Mouse (Mus musculus) lung, adult 18-20 months (tissue): ENCODE measurements around the gene Thsd4.

ENCODE experiments used
- DNase-seq, 2 experiments: peaks; one replicate each; pipeline ENCODE4 v3.0.0; 2022; ENCODE audit warnings: mixed read lengths in 2 of 2

Thsd4 gene

DNA sequence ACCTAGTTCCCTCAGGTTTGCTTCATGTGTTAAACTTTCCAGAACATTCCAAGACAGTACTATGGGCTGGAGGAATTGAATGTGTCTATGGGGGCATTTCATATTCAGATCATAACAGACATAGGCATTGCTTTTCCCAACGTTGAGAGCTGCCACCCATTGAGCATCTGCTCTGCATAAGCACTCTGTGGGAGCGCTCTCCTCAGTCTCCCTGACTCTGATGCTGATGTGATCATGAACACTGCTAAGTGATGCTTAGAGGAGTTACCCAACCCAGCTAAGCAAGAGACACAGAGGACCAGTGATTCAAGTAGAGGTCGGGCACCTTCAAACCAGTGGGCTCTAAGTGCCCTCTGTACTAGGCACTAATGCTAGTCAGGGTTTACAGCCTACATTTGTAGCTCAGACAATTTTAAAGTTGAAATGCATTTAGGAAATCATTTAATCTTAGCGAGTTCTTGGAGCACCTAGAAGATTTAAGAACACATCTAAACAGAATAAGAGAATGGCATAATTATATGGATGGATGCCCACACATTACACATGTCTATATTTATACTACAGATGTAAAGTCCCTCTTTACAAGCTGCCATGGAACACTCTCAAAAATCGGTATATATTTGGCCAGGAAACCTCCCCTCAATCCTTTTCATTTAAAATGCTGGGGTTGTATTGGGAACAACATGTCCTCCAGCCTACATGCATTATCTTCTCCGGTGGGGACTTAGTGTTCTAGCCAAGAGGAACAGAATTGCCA is 392.4 kb downstream of the Thsd4 start:
- no peak for DNase-seq

DNA sequence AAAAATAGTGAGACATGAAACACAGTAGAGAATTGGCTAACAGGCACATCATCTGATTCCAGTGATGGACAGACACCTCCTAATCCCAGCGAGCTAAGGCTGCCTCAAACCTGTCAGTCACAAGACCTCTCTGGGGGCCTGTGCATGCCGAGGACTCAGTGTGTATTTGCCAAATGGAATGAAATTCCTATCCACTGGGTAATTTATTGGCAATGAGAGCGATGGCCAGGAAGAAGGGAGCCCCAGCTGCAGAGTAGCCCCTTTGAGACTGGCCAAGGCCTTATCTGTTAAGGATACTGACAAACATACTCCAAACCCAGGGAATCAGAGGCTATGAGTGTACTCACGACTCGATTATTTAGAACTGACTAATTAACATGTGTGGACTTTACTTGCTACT is 394.9 kb downstream of the Thsd4 start:
- no peak for DNase-seq

DNA sequence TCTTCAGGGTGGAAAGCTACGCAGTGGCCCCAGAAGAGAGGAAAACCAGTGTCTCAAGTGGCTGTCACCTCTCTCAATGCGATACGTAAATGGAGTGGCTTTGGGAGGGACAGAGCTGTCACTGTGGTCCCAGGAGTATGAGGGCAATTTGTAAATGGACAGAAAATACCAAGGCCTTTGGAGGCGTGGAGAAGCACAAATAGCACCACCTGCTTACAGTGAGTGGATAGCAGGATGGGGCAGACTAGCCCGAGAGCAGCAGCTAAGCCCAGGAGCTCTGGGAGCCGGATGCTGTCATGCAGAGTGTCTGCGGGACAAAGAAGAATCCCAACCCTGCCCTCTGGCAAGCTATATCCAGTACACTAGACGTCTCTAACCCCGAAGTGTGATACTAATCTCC is 397.7 kb downstream of the Thsd4 start:
- DNase-seq = no peak

DNA sequence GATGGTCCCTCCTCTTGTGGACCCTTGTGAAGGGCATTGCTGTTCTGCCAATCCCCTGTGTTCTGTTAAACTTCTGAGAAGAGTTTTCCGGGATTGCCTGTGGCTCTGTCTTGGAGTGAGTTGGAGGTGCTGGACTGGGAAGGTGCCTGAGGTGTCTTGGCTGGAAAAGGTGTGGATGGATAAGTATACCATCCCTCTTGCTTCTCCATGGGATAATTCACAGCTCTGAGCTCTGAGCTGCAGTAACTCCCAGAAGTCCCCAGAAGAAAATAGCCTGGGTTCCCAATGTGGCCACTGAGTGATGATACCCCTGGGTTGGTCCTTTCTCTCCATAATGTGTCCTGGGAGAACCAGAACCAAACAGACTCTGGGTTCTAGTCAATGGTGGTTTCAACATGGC is 398.8 kb downstream of the Thsd4 start:
- DNase-seq = no peak

DNA sequence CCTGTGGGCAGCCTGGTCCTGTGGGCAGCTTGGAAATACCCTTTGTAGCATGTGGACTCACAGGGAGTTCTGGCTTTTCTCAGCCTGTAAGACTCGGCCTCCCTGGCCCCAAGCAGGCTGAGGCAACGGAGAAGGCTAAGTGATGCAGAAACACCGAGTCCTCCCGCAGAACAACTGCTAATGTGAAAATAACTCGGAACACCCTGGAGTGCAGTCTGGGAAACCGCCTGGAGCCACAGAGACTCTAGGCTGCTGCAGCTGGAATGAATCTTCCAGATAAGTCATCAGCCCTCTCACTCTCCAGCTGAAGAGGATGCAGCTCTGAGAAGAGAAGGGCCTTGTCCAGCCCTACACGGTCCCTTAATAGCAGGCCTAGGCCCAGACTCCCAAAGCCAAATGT is 402.0 kb downstream of the Thsd4 start:
- peak in 1 of 2 experiments; percentile 6 for DNase-seq

DNA sequence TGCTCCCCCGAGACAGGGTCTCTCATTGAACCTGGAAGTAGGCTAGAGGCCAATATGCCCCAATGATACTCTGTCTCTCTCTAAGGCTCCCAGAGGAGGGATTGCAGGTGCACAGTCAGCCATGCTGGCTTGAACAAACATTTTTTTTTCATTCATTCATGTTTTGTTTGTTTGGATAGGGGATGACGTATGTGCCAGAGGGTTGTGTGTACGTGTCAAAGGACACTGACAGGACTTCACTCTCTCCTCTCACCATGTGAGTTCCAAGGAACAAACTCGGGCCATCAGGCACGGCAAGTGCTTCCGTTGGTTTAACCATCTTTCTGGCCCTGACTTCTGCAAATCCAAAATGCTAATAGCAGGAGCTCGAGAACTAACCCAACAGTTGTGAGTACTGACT is 404.0 kb downstream of the Thsd4 start:
- DNase-seq = no peak

DNA sequence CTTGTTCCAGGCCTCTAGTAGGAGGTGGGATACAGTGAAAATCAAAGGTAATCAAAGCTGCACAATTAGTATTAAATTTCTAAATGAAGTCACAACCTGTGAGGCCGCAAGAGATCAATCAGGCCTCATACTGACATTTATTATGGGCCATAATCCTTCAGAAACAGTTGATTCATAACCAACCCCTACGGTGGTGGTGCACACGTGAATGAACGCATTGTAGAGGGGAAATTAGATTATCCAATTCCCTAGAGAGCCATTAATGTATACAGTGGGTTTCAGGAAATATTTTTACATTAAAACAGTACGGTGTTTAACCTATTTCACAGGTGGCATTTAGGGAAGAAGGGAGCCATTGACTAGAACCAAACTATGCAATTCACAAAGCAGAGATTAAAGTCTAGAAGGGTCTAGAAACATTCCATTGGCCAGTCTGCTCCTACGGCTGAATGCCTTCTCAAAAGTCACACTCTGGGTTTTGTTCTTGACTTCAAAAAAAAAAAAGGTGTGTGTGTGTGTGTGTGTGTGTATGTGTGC is 406.1 kb downstream of the Thsd4 start:
- no peak for DNase-seq

DNA sequence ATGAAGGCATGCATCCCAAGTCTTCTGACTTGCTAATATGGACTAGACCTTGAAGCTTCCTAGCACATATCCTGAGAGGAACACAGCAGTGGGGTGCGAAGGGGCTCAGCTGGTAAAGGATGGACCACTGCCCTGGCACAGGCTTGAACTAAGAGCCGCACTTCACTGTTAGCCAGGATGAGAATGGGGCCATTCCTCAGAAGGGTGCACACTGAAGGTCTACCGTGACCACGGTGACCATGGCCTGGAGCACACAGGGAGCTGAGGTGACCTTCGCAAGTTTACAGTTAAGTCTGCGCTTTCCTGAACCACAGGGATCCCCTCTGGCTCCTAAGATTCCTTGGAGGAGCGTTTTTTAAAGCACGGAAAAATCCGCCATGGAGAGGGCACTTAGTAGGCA is 406.5 kb downstream of the Thsd4 start:
- DNase-seq = no peak

DNA sequence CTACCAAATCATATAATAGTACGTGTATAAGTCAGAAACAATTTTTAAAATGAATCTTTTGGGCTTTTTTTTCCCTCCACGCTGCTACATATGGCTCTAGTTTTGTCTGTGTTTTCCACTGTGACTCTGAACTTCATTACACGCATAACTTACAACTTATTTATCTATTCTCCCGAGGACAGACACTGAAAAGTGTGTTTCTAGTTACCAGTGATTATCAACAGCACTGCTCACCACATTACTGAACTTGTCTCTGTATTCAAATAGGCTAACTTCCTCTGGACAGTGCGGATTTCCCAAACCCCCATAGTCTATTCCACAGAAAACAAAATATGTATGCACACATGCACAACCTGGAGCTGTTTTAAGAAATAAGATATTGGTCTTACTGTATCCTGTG is 411.6 kb downstream of the Thsd4 start:
- DNase-seq = no peak

DNA sequence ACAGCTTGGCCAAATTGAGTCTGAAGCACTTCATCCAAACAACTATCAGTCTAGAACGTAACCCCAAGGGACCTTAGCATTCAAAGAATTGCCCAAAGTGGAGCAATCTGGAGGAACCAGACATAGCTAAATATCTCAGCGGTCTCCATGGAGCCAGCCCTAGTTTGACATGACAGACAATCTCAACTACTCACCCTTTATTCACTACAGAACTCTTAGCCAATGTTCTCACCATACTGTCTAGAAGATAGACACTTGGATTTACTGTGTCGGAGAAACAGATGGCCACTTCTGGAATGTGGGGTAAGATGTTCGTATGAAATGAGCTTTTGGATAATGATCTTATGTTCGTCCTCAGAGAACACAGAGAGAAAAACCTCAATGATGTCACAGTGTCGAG is 415.2 kb downstream of the Thsd4 start:
- no peak for DNase-seq

DNA sequence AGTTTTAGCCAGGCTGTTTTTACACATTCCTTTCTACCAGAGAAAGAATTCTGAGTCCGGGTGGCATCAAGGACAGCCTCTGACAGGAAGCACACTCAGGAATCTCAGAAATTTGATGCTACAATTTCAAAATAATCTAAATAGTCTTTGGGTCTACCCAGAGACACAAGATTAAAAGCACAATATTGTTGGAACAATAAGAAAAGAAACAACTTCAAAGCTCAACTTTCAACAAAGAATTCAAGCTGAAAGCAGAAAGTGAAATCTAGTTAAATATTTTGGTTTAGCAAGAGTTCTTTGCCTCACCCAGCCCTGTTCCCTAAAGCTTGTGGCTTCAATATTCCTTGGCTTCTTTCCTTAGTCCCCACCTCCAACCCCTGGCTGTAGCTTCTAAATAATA is 415.7 kb downstream of the Thsd4 start:
- DNase-seq = no peak

DNA sequence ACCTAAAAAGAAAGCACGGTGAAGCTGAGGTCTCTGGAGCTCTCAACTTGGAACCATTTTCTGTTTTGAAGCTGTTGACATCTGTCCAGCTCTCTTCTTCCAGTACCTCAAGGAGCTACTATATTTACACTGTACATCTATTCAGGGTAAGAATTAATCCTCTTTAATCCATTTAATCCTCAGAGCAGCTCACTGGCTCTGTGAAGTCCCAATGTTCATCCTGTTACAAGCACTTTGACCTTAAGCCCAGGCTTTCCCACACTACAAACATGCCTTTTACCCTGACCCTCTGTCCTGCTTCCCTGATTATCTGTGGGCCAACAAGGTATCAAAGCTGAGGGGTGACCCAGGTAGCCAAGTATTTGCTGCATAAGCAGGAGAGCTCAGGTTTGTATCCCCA is 427.6 kb downstream of the Thsd4 start:
- no peak for DNase-seq

DNA sequence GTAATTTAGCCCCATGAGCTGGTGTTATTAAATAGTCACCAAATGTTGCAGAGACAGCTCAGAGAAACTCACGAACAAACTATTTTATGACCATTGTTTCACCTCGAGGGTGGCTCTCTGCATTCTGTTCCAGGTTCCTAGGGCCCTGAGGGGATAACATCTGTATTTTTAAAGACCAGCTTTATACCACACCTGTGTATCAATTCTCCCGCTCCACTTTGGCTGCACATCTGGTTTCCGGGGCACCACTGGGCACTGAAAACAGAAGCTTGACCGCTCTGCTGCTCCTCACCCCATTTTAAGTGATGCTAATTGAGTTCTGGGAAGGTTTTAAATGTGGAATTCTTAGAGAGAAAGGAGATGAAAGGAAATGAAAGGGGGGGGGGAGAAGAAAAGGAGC is 429.4 kb downstream of the Thsd4 start:
- no peak for DNase-seq

DNA sequence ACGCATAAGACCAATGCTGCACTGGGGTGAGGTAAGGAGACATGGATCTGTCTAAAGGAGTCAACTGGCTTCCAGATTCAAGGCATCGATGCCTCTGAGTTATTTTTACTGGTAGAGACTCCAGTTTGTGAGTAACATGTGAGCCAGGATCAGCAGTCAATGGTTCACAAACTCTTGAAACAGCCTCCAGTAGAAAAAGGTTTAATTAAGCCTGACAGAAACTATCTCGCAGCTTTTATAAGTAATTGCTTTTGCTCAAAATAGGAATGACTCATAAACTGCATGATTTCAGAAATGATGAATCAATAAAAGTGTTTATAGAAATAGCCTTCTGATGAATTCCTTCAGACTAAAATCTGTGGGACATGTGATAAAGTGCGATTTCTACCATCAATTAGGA is 432.4 kb downstream of the Thsd4 start:
- no peak for DNase-seq

DNA sequence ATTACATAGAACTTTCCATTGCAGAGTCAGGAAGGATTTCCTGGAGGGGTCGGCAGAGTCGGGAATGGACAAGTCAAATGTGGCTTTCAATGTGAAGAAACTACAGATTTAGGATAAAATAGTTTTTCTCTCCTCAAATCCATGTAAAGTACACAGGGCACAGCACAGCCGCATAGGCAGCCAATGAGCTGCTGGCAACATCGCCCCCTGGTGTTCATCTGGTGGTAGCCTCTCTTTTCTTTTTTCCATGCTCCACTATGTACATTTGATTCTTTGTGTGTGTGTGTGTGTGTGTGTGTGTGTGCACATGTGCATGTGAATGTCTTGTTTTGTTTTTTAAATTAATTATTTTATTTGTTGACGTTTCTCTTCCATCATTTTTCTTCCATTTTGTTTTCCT is 433.7 kb downstream of the Thsd4 start:
- peak in 1 of 2 experiments; percentile 19 for DNase-seq

DNA sequence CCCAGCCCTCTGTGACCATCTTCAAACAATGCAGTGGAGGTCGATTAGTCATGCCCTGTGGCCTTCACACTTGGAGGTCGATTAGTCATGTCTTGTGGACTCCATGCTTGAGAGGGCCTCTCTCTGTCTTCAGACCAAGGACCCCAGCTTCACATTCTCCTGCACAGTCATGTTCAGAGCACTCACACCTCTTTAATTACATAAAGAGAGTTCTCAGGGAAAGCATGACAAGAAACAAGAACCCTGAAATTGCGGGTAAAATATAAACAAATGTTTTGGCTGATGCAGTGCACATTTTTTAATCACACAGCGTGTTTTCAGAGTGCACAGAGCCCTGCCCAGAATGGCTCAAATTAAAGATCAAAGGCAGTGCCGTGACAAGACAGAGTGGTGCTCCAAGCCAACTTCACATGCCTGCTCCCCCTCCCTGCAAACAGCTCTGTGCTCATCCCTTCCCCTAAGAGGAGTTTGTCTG is 439.7 kb downstream of the Thsd4 start:
- DNase-seq = no peak

DNA sequence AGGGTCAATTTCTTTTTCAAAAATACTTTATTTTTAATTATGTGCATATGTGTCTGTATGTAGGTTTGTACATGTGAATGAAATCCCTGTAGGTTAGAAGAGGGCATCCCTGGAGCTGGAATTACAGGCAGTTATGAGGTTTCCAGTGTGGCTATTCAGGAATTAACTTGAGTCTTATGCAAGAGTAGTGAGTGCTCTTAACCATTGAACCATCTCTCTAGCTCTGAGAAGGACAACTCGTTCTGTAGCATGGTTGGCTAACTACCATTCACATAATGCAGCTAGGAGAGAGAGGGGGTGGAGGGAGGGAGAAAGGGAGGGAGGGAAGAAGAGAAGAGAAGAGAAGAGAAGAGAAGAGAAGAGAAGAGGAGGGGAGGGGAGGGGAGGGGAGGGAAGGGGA is 444.1 kb downstream of the Thsd4 start:
- no peak for DNase-seq

DNA sequence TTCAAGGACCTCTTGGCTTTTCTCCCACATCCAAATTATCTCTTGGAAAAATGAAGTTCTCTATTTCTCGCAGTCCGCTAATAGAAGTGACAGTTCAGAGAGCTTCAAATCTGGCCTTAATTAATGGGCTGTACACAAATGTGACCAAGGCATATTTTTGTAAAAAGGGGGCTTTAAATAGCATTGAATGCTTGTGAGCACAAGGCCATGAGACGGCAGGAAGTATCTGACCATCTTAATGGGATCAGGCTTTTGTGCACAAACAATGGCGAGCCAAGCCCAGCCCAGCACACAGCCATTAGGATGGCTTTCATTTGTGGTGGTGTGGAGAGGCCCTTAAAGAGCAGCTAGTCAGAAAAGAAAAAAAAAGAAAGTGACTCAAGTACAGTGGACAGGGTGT is 445.4 kb downstream of the Thsd4 start:
- no peak for DNase-seq

DNA sequence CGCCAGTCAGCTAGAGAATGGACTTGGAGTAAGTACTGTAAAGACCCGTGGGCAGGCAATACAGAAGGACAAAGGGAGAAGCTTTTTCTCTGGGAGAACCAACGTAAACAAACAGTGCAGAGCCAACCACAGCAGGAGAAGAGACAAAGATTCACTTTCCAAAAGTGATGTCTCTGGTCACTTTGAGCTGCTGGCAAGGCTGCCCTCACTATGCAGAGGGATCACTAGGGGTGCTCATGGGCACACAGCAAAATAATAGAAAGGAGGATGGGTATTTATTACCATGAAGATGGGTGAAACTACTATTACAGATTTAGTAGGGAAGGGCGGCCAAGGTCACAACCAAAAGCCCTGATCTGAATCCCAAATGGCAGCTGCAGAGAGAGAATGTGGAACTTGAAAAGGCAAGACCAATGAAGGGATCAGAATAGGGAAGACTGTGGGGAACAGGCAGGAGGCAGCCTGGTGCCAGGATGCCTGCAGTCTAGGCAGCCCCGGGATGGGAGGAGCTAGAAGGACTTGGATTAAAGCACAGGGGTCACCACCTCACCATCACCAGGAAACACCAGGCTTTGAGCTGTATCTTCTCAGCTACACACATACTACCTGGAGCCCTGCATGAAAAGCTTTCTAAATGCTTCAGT is 450.1 kb downstream of the Thsd4 start:
- DNase-seq = no peak

DNA sequence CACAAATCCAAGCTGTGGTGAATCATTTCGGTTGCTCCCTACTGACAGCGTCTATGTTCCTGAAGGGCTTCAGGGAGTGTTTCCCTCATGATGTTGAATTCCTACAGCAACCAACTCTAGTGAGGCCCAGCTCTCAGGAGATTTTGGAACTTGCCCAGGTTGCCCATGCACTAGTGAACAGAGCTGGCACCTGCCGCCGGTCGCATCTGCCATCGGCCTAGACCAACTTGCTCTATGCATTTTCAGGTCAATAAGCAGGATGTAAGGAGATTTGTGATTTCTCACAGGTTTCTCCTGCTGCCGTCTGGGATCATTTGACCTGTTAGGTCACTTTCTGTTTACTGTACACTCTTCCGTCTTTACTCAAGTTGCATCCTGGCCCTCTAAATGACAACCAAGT is 454.6 kb downstream of the Thsd4 start:
- no peak for DNase-seq

DNA sequence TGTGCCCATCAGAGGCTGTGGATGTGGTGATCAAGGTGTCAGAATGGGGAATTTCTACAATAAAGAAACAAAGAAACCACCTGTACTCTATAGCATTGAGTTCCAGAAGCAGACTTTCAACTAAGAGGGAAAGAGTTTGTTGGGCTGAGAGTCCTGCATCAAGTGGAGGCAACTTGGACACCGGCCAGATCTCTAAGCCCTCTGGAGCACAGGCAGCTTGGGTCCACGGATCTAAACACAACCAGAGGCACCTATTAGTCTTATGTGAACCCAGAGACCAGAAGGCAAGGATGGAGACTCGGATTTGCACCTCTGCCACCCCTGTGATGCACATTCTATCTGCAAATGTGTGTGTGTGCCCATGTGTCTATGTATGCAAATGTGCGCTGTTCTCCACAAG is 456.7 kb downstream of the Thsd4 start:
- DNase-seq = no peak

DNA sequence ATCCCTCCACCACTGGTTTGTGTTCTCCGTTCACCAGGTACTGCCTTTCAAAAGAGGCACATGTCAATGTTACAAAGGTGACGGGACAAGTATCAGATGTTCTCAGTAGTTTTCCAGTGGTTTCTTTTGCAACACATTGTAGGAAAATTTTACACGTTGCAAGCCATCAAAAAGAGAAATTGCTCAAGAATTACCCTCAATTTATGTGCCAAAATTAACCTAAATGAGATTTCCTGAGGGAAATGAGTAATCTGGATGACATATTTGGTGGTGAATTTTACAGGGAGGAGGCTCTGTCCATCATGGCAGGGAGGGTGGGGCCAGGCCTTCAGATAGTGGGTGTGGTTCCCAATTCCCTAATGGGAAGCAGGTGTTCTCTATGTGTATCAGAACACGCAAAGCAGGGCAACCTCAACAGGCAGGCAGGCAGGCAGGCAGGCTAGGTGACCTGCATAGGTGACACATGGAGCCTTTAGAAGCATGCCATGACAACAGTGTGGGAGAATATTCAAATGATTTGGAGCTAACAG is 458.6 kb downstream of the Thsd4 start:
- DNase-seq = no peak

DNA sequence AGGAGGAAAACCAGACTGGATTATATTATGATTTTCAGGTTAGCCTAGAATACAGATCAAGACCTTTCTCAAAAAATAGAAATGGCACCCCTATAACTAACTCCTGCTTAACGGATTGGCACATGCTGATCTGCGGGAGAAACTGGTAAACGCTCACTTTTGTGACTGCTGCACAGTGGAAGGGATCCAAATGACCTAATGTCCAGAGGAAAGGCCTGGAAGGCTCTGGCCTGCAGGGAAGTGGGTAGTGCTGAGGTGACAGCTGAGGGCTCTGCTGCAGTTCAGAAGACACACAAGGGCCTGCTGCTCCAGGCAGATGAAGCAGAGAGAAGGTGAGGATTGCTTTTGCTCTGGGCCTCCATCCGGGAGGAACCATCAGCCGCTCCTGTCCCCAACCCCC is 465.7 kb downstream of the Thsd4 start:
- no peak for DNase-seq

DNA sequence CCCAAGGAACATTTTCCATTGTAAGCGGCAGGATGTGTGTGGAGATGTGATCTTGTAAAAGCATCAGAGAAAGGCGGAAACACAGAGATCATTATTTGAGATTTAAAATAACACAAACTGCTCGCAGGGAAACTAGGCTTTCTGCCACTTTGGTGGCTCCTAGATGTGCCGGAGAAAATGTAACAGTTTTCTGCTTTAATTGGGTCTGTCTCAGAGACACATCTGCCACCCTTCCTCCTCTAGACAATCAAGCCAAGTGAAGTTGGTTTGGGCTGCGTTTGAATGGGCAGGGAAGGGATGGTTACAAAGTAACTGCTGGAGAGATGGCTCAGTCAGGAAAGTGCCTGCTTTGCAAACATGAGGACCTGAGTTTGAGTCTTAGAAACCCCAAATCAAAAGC is 466.9 kb downstream of the Thsd4 start:
- no peak for DNase-seq
